Mouse (Mus musculus) heart, embryonic 11.5 days (tissue): ENCODE measurements around the gene Trim47. TPM values are rescaled to one million over a fixed set of nuclear protein-coding genes. Genes with fewer than 3 reads are reported as not detected.

ENCODE experiments used
- ATAC-seq: fragments of 200-750 bp; cut with Nextera tagmentation; replicated peaks from 2 replicates; pipeline ENCODE4 v1.8.0; 2017; ENCODE audit warnings: moderate library complexity; ENCODE audit not compliant: insufficient number of reproducible peaks, low FRiP score, low TSS enrichment
- H3K27ac ChIP-seq: fragments of 300-500 bp; sonication (generic); 2 replicates; pipeline ENCODE4 v1.5.1; 2014; ENCODE audit warnings: mild to moderate bottlenecking, low read depth, low read length
- H3K27me3 ChIP-seq: fragments of 300-500 bp; sonication (generic); 2 replicates; pipeline ENCODE4 v1.6.1; 2014; ENCODE audit warnings: mild to moderate bottlenecking, low read length, mixed read lengths; ENCODE audit not compliant: control insufficient read depth, insufficient read depth
- H3K36me3 ChIP-seq: fragments of 300-500 bp; sonication (generic); 2 replicates; pipeline ENCODE4 v1.6.1; 2014; ENCODE audit warnings: mild to moderate bottlenecking, low read length, moderate library complexity, mixed read lengths; ENCODE audit not compliant: control insufficient read depth, insufficient read depth
- H3K4me1 ChIP-seq: fragments of 300-500 bp; sonication (generic); 2 replicates; pipeline ENCODE4 v1.6.1; 2014; ENCODE audit warnings: low read length; ENCODE audit not compliant: control insufficient read depth, insufficient read depth
- H3K4me2 ChIP-seq: fragments of 300-500 bp; sonication (generic); 2 replicates; pipeline ENCODE4 v1.6.1; 2014; ENCODE audit warnings: mild to moderate bottlenecking, moderate library complexity
- H3K4me3 ChIP-seq: fragments of 300-500 bp; sonication (generic); 2 replicates; pipeline ENCODE4 v1.5.1; 2014; ENCODE audit warnings: low read depth, low read length
- H3K9ac ChIP-seq: fragments of 300-500 bp; sonication (generic); 2 replicates; pipeline ENCODE4 v1.6.1; 2014; ENCODE audit warnings: mild to moderate bottlenecking, low read depth, low read length, moderate library complexity
- H3K9me3 ChIP-seq: fragments of 300-500 bp; sonication (generic); replicated peaks from 2 replicates; pipeline ENCODE4 v1.6.1; 2016; ENCODE audit warnings: low read length; ENCODE audit not compliant: control insufficient read depth
- WGBS: fragments of 180-500 bp; shearing (Covaris S2); extraction: QIAGEN DNeasy Blood & Tissue Kit; methylation state at CpG from one replicate; pipeline ENCODE4 v1.1.7; 2014; ENCODE audit not compliant: insufficient replicate concordance; 5-methylcytosine and 5-hydroxymethylcytosine counted together
- polyA plus RNA-seq: library from polyadenylated mRNA; unstranded; fragments of >200 nt; fragmentation: Nextera tagmentation; extraction: Ambion mirVana; gene quantifications from 2 replicates; pipeline ENCODE4 v1.2.1, GENCODE M21; 2014

The Trim47 gene
- polyA plus RNA-seq, 1 experiment from 2014 or later: 38.3 TPM

DNA sequence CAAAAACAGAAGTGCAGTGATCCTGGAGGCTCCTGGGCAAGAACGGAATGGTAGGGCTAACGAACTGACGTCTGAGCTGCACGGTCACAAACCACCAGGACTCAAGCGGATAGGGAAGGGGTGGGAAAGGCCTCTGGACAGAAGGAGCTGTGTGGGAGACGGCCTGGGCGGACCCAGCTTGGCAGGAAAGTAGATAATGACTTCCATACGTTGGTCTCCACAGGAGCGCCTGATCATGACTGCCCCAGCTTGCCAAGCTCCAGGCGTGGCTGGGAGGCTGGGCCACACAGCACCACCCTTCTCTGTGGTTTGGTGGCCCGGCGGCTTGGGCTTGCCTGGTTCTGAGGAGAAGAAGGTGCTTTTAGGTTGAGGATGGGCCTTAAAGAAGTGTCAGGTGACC is 9.8 kb downstream of the Trim47 start:
- WGBS: 62% methylated on average over 12 of the region's 12 CpGs
- H3K27ac ChIP-seq: no peak overlapping the region

DNA sequence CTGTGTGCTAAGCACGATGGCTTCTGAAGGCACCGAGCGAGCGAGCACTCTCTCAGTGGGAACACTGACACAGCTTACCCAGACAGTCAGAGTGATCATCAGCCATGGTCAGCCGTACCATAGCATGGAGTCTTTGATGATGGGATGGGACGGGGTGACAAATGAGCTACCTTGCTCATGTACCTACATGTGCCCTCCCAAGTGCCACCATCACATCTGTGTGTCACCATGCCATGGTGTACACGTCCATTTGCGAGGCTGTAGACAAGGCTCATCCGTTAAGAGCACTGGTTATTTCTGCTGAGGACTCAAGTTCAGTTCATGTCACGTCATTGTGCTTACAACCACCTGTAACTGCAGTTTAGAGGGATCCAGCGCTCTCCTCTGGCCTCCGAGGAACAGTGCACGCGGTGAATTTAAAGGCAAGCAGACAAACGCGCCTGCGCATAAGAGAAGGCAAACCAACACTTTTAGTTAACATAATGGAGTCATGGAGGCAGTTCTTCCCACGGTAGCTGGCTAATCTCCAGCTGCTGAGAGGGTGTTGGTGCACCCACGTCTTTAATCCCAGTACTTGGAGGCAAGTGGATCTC is 15.3 kb downstream of the Trim47 start:
- WGBS: 80% methylated on average over 19 of the region's 19 CpGs
- Histone ChIP-seq H3K9ac (no peak overlapping the region), H3K4me2 (no peak overlapping the region), H3K9me3 (no peaks in the 10 kb centered on the region), H3K27me3 (peaks cover 21% of the 10 kb centered on the region), H3K36me3 (no peaks in the 10 kb centered on the region), H3K27ac (no peak overlapping the region), H3K4me3 (no peak overlapping the region), H3K4me1 (peaks cover 32% of the 10 kb centered on the region)
- no peak for ATAC-seq

More for the DNA sequence above, 9.8 kb downstream of the Trim47 start:
- H3K9ac ChIP-seq: no peak overlapping the region
- H3K4me3 ChIP-seq: no peak overlapping the region
- H3K4me1 ChIP-seq: no peaks in the 10 kb centered on the region
- no peak overlapping the region for H3K4me2 ChIP-seq
- H3K36me3 ChIP-seq: no peaks in the 10 kb centered on the region
- no peaks in the 10 kb centered on the region for H3K9me3 ChIP-seq
- H3K27me3 ChIP-seq: no peaks in the 10 kb centered on the region
- no peak for ATAC-seq

GRCm38 (mm10) chr11:116111067-116111466 is 15.9 kb downstream of the Trim47 start:
- Histone ChIP-seq H3K27me3 (peaks cover 21% of the 10 kb centered on the region), H3K27ac (peak overlapping the region; percentile 36; the same call in 1 of the 2 replicates), H3K4me3 (peak overlapping the region; percentile 71; the same call in 1 of the 2 replicates), H3K9ac (no peak overlapping the region), H3K36me3 (no peaks in the 10 kb centered on the region), H3K9me3 (no peaks in the 10 kb centered on the region), H3K4me2 (no peak overlapping the region), H3K4me1 (peaks cover 38% of the 10 kb centered on the region)
- ATAC-seq: no peak
- 80% methylated on average over 4 of the region's 4 CpGs for WGBS

- Histone ChIP-seq H3K4me1 (peaks cover 44% of the 10 kb centered on the region), H3K4me2 (peak overlapping the region; percentile 87), H3K36me3 (no peaks in the 10 kb centered on the region), H3K4me3 (peak overlapping the region; percentile 71), H3K9me3 (no peaks in the 10 kb centered on the region), H3K27me3 (peaks cover 21% of the 10 kb centered on the region), H3K27ac (peak overlapping the region; percentile 79), H3K9ac (peak overlapping the region; percentile 84)
- WGBS: 15% methylated on average over 10 of the region's 10 CpGs
- ATAC-seq: no peak
Measured at GRCm38 (mm10) chr11:116110540-116110939, 16.5 kb downstream of the Trim47 start.

- H3K9me3 ChIP-seq: no peaks in the 10 kb centered on the region
- ATAC-seq: peak; percentile 76
- peak overlapping the region; percentile 71 for H3K4me3 ChIP-seq
- 1% methylated on average over 35 of the region's 35 CpGs for WGBS
- H3K4me1 ChIP-seq: peaks cover 45% of the 10 kb centered on the region
- H3K9ac ChIP-seq: peak overlapping the region; percentile 84
- peak overlapping the region; percentile 79 for H3K27ac ChIP-seq
- peaks cover 21% of the 10 kb centered on the region for H3K27me3 ChIP-seq
- no peaks in the 10 kb centered on the region for H3K36me3 ChIP-seq
- H3K4me2 ChIP-seq: peak overlapping the region; percentile 87
Measured at GRCm38 (mm10) chr11:116110131-116110530, 16.9 kb downstream of the Trim47 start.

DNA sequence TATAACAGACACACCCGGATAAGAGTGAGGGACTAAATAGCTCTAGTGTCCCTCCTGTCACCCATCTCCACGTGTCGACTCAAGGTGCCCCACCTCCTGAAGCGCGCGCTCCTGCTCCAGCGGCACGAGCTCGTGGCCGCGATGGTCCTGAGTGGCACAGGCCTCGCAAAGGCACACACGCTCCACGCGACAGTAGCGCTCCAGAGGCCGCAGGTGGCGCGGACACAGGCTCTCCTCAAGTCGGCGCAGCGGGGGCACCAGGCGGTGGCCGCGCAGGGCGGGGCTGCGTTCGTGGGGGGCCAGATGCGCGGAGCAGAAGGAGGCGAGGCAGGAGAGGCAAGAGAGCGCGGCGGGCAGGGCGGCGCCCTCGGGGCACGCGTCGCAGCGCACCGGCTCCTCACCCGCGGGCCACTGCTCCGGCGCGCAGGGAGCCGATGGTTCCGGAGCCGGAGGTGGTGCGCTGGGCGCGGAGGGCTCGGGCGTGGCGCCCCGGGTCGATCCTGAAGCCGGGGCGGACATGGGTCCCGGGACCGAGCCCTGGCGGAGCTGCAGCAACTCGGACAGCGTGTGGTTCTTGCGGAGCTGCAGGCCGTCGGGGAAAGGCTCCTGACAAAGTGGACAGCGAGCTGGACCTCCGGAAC is 17.4 kb downstream of the Trim47 start:
- Histone ChIP-seq H3K4me1 (peaks cover 49% of the 10 kb centered on the region), H3K9ac (peak overlapping the region; percentile 84), H3K4me3 (peak overlapping the region; percentile 71), H3K27ac (peak overlapping the region; percentile 79), H3K4me2 (peak overlapping the region; percentile 87), H3K36me3 (no peaks in the 10 kb centered on the region), H3K27me3 (peaks cover 21% of the 10 kb centered on the region), H3K9me3 (no peaks in the 10 kb centered on the region)
- 2% methylated on average over 69 of the region's 70 CpGs for WGBS
- no peak for ATAC-seq

DNA sequence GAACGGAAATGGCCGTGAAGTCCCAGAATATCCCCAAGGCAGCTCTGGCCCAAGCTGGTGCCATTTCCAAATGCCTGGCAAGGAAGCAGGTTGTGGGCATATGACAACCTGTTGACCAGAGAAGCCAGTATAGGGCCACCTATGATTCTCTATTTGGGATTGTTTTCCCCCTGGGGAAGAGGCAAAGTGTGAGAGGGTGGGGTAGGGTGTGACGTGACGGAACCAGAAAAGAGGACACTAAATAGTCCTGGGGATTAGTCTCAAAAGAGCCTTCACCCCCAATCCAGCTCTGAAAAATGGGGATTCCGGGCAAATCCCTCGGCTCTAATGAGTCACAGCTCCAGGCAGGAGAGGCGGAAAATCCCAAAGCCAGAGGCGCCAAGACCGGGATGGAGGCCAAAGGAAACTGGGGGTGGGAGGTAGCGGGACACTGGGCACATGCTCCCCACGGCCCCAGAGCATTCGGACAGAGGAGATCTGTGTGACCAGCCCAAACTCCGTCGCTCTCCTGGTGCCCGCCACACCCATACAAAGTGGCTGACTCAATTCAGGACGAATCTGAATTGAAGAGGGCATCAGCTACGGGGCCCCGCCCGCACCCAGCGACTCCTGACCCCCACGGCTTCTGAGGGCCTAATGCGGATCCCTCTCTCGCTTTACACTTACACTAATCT is 18.4 kb downstream of the Trim47 start:
- no peak for ATAC-seq
- Histone ChIP-seq H3K27me3 (peaks cover 21% of the 10 kb centered on the region), H3K9me3 (no peaks in the 10 kb centered on the region), H3K36me3 (no peaks in the 10 kb centered on the region), H3K9ac (peak overlapping the region; percentile 84), H3K27ac (peak overlapping the region; percentile 79; the same call in 1 of the 2 replicates), H3K4me3 (peak overlapping the region; percentile 71), H3K4me1 (peaks cover 59% of the 10 kb centered on the region), H3K4me2 (peak overlapping the region; percentile 87)
- WGBS: 9% methylated on average over 23 of the region's 23 CpGs

DNA sequence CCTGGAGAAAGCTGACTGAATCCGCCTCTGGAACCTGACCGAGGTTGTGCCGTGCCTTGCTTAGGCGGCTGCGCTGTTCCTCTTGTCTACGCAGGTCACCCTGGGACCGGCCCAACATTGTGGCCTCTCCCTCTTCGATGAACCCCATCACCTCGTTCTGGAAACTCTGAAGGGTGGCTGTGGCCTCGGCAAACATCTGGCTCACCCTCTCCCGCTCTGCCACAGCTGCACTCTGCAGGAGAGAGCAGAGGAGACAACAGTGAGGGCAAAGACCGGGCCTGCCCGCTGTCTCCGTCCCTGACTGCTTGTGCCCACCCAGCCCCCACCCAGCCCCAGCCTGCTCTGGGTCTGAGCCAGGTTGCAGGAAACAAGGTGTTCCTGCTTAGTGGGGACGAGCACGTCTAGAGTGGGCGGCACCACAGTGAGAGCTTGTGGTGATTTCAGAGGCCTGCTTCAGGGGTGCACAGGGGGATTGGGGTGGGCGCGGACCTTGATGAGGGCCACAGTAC is 19.2 kb downstream of the Trim47 start:
- Histone ChIP-seq H3K9ac (peak overlapping the region; percentile 84), H3K27me3 (peaks cover 21% of the 10 kb centered on the region)

More for the DNA sequence above, 19.2 kb downstream of the Trim47 start:
- no peak for ATAC-seq
- H3K4me2 ChIP-seq: peak overlapping the region; percentile 87
- H3K4me3 ChIP-seq: peak overlapping the region; percentile 71
- H3K4me1 ChIP-seq: peaks cover 66% of the 10 kb centered on the region
- WGBS: 19% methylated on average over 19 of the region's 19 CpGs
- H3K36me3 ChIP-seq: no peaks in the 10 kb centered on the region
- no peaks in the 10 kb centered on the region for H3K9me3 ChIP-seq
- H3K27ac ChIP-seq: no peak overlapping the region
